Mouse (Mus musculus): ENCODE results near the gene Gfra1. TPM values are rescaled to one million over a fixed set of nuclear protein-coding genes. Genes with fewer than 3 reads are reported as not detected.

Gene Gfra1
- polyA plus RNA-seq, 1 experiment, result not detected

GRCm38 (mm10) chr19:58270778-58271177 lies 184.9 kb downstream of the Gfra1 start:
- TF ChIP-seq GATA1 (IDR thresholded peaks at IDR 0.05; ENCODE audit: low read length), result no peak

DNA sequence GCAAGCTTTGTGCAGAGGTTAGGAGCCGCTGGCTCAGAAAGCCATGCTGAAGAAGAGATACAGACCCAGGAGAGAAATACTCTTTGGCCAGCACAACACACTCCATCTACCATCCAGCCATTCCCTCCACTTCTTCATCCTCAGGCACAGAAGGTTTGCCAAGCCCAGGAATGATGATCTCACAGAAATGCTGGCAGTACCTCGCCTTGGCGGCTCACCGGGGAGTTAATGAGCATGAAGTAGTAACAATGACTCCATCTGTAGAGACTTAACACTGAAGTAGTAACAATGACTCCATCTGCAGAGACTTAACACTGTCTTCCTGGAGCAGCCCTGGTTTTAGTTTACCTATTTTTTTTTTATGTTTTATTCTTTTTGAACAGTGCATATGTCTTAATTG lies 187.2 kb downstream of the Gfra1 start:
- TF ChIP-seq GATA1 (IDR thresholded peaks at IDR 0.05; ENCODE audit: low read length), result no peak

DNA sequence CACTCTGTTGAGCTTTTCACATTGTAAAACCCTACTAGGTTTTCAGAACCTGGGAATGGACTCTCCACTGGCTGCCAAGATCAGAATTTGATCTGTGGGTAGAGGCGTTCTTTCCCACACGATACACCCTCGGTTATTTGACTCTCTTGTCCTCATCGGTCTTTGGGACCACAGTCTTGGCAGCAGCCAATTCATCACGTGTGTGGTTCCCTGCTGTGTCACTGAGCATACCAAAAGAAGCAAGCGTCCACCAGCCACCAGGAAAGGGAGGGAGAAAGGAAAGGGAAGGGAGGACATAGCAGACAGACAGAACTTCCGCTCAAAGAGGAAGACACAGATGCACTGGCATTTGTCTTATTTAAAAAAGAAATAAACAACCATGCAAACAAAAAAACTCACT lies 189.1 kb downstream of the Gfra1 start:
- no peak for TF ChIP-seq GATA1 (IDR thresholded peaks at IDR 0.05; ENCODE audit: low read length)

- no peak for TF ChIP-seq GATA1 (IDR thresholded peaks at IDR 0.05; ENCODE audit: low read length)
These were observed 194.8 kb downstream of the Gfra1 start for GRCm38 (mm10) chr19:58260934-58261333.

DNA sequence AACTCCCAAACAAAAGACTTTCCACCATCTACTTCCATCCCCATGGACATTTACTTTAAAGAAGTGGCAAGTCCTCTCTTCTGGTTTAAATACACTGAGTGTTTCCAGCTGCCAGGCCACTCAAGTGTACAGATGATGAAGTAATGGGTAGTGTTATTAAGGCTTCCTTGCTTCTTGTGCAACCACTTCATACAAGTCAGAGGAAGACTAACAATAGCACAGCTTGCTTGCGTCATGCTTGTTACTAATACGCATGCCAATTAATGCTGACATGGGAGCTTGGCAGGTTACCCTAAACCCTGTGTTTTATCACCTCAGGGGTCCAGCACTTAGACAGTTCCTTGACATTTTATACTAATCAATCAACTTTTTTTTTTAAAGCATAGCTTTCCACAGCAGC lies 196.5 kb downstream of the Gfra1 start:
- TF ChIP-seq GATA1 (IDR thresholded peaks at IDR 0.05; ENCODE audit: low read length), result no peak

DNA sequence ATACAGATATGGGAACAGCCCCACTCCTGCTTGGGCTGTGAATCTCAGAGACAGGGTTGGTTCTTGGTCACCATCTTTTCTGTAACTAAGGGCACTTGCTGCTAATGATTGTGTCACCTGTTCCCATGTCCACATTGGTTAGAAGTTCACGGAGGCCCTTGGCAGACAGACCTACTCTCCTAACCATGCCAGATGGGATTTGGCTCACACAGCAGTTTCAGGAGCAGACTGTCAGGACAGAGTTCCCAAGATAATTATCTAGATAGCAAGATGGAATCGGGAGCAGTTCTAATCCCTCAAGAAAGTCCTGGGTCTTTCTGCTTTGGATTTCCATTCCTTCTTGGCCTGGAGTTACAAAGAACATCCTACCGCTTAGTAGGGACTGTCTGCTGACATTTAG lies 199.2 kb downstream of the Gfra1 start:
- no peak for TF ChIP-seq GATA1 (IDR thresholded peaks at IDR 0.05; ENCODE audit: low read length)

GRCm38 (mm10) chr19:58255394-58255793 lies 200.3 kb downstream of the Gfra1 start:
- no peak for TF ChIP-seq GATA1 (IDR thresholded peaks at IDR 0.05; ENCODE audit: low read length)

DNA sequence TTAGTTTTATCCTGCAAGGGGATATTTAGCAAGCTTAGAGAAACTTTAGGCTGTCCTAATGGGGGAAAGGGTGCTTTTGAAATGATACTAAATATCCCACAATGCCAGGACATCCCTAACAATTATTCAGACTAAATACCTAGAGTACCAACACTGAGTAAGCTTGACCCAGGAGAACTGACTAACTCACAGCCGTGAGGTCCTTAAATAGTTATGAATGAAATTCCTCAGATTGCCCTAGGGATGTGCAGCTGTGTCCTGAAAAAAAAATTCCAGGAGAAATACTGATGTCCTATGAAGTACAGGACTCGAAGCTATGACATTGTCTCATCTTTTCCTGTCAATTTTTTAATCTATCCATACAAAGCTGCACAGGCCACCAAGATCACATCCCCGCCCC lies 201.5 kb downstream of the Gfra1 start:
- TF ChIP-seq GATA1 (IDR thresholded peaks at IDR 0.05; ENCODE audit: low read length), result no peak

DNA sequence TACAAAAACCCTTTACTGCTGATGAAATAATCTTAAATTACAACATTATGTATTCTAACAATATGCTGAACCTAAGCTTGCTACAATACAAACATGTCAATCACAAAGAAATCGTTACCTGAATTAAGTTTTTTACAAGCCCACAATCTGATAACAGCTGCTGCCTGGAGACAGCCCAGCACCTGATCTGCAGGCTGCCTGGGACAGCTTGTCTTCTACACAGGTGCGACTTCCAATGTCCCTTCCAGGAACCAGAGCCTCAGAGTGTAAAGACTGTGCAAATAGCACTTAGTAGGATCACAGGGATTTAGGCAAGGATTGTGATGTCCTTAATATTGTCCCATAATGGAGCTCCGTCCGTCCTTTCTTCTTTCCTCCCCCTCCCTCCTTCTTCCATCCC lies 204.0 kb downstream of the Gfra1 start:
- no peak for TF ChIP-seq GATA1 (IDR thresholded peaks at IDR 0.05; ENCODE audit: low read length)

DNA sequence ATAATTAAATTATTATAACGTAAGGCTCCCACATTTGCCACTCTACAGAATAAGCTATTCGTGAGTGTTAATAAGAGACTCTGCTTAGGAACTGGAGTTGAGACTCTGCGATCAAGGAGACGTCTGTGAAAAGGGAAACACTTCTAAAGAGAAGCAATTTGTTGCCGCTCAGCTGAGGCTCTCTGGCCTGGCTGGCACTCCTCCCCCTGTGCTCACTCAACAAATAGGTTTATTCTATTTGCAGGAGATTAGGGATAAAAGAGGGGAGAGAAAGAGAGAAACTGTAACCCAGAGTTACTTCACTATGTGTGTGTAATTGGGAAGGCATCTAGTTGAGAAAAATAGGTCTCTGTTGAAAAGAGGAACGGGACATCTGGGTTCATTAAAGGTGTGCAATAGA lies 204.6 kb downstream of the Gfra1 start:
- no peak for TF ChIP-seq GATA1 (IDR thresholded peaks at IDR 0.05; ENCODE audit: low read length)

DNA sequence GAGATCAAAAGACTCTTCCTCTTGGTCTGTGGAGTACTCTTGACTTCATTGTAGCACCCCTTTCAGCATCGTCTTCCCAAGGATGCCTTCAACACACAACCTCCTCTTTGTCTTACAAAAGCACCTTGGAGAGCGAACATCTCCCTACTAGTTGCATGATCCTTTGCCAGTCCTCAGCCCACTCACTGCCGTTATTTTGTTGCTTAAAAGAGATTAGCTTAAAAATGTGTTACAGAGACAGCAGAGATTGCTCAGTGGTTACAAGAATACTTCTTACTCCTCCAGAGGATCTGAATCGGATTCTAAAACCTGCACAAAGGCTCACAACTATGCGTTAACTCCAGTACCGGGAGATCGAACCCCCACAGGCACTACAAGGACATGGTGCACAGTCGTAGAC lies 205.5 kb downstream of the Gfra1 start:
- TF ChIP-seq GATA1 (IDR thresholded peaks at IDR 0.05; ENCODE audit: low read length), result no peak

GRCm38 (mm10) chr19:58244148-58244547 lies 211.6 kb downstream of the Gfra1 start:
- no peak for TF ChIP-seq GATA1 (IDR thresholded peaks at IDR 0.05; ENCODE audit: low read length)

GRCm38 (mm10) chr19:58243604-58244003 lies 212.1 kb downstream of the Gfra1 start:
- TF ChIP-seq GATA1 (IDR thresholded peaks at IDR 0.05; ENCODE audit: low read length), result no peak

DNA sequence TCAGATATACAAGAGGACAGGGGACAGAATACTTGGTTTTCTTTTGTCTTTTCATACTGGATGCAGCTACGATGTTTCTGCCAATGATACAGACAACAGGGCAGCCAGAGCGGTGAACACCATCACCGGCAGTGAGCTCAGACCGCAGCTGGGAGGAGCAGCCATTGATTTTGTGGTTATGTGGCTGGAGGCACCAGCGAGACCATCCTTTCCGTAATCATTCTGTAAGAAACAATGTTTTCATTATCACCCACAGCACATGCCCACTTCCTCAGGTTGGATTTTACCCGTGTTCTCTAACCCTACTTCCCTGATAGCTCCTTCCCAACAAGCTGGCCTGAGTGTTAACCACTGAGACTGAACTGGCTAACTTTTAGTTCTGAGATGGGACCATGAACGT lies 217.4 kb downstream of the Gfra1 start:
- TF ChIP-seq GATA1 (IDR thresholded peaks at IDR 0.05; ENCODE audit: low read length), result no peak

DNA sequence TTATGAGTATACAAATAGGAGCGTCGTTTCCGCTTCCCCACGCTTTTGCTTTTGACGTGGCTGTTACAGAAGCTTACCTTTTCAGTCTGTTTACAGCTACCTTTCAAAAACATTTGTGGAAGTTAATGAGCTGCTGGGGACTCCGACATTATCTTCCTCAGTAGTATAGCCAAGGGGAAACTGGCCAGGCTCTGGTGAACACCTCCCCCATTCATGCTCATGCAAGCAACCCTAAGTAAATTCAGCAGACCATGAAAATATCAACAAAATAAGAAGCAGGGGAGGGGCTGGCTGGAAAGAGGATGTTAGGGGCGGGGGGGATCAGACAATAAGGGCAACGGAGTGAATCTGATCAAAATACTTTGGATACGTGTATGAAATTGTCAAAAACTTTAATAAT lies 228.0 kb downstream of the Gfra1 start:
- no peak for TF ChIP-seq GATA1 (IDR thresholded peaks at IDR 0.05; ENCODE audit: low read length)

DNA sequence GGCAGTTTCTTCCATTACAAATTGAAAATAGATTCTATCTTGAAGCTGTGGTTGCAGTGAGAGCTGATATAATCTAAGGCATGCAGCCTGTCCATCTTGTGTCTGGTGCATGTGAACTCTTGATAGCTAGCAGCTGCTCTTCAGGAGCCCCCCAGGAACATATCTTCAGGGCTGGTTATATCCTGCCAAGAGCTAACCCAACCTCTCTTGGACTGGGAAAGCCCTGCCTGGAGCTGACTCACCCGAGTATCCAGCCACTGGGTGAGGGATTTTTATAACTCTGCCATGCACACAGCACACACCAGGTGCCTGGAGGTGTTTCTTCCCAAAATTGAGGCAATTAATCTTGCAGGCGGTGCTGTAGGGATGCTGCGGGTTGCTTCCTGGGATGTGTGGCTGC lies 228.8 kb downstream of the Gfra1 start:
- TF ChIP-seq GATA1 (IDR thresholded peaks at IDR 0.05; ENCODE audit: low read length), result no peak

DNA sequence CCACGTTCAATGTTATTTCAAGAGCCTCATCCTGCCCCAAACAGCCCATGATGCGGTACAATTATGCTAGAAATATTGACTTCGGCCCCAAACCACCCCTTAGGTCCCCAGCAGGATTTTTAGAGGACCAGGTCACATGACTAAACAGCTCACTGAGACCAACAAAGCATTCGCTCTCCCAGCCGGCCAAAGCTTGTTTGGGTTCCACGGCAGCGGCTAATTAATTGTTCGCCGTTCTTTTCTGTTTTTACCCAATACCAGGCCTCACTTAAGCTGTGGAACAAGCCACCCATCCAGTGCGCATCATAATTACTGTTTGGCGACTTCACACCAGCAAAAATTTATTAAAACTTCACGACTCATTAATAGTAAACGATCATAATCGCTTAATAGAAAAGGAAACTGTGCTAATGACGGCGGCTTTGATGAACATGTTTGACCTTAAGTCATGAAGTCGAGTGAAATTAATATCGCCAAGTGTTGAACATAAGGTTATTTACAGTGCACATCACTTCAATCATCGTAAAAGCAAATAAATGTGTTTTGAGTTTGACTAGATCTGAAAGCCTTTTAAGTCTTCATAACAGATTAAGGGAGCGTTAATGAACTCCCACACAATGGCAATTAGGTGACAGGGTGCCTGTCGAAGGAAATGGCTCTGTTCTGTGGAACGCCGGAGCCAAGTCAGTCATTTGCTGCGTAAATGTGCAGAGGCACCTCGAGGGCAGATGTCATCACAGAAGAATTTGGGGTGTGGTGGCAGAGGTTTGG lies 235.5 kb downstream of the Gfra1 start:
- no peak for TF ChIP-seq GATA1 (IDR thresholded peaks at IDR 0.05; ENCODE audit: low read length)

DNA sequence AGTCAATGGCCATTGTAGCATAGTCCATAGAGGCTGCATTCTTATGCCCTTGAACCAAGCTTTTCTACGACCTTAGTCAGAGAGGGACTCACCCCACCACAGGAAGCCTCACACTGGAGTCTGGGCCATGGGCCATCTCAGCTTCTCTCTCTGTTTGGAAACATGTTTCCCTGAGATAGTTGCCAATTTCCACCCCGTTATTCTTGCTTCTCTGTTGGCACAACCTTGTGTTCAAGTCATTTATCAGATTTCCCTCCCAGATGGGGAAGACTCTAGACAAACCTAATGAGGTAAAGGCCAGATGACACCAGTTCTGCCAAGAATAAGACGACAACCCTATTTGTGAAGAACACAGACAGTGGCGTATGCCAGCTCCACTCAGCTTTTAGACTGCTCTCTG lies 238.1 kb downstream of the Gfra1 start:
- no peak for TF ChIP-seq GATA1 (IDR thresholded peaks at IDR 0.05; ENCODE audit: low read length)
